Mouse (Mus musculus) spleen, adult 2 months (tissue): ENCODE data around the gene Gng12.

Experiments used
- CTCF ChIP-seq: fragments of 200-500 bp; IDR thresholded peaks from 2 replicates; pipeline ENCODE4 v1.5.1; 2011; ENCODE audit warnings: mild to moderate bottlenecking, inconsistent platforms; ENCODE audit not compliant: insufficient read depth, insufficient read length, insufficient replicate concordance; ENCODE audit errors: extremely low read depth
- POLR2A ChIP-seq: fragments of 200-500 bp; IDR thresholded peaks from 2 replicates; pipeline ENCODE4 v1.6.1; 2011; ENCODE audit warnings: low read depth, low read length, inconsistent platforms

- no peak for TF ChIP-seq POLR2A
- TF ChIP-seq CTCF: no peak
Observed at GRCm38 (mm10) chr6:66917032-66917431, 20.8 kb downstream of the Gng12 start.
